Mouse (Mus musculus) MEL (cell line): Measurements from ENCODE around the gene Plekhj1. TPM values are rescaled to one million over a fixed set of nuclear protein-coding genes. Genes with fewer than 3 reads are reported as not detected.

Experiments
- DNase-seq: peaks from one replicate; pipeline ENCODE4 v3.0.0; 2011; ENCODE audit warnings: low read depth, low spot score
- H3K27ac ChIP-seq: 2 replicates; pipeline ENCODE4 v1.5.1; 2012; ENCODE audit warnings: low read depth, mild to moderate bottlenecking, control low read depth, low read length, moderate library complexity; ENCODE audit not compliant: control insufficient read depth
- H3K27me3 ChIP-seq, 2 experiments: fragments of 150-350 bp in 1 of 2; sonication (generic) in 1 of 2; 2 replicates each; pipeline ENCODE4 v1.6.1; 2012; ENCODE audit warnings: low read length in 2 of 2, mild to moderate bottlenecking in 2 of 2, improper control_type of control experiment in 1 of 2, moderate library complexity in 1 of 2; ENCODE audit not compliant: insufficient read depth in 2 of 2, control insufficient read depth in 1 of 2
- H3K36me3 ChIP-seq, 2 experiments: 2 replicates each; pipeline ENCODE4 v1.6.1; 2012 to 2014; ENCODE audit warnings: low read length in 2 of 2, improper control_type of control experiment in 1 of 2, inconsistent platforms in 1 of 2, mild to moderate bottlenecking in 1 of 2; ENCODE audit not compliant: insufficient read depth in 2 of 2, control insufficient read depth in 1 of 2
- H3K4me1 ChIP-seq, 2 experiments: fragments of 150-350 bp in 1 of 2; sonication (generic) in 1 of 2; 2 replicates each; pipeline ENCODE4 v1.6.1; 2012; ENCODE audit warnings: low read length in 2 of 2, improper control_type of control experiment in 1 of 2, mild to moderate bottlenecking in 1 of 2; ENCODE audit not compliant: insufficient read depth in 2 of 2, control insufficient read depth in 1 of 2
- H3K4me3 ChIP-seq, 2 experiments: fragments of 150-350 bp in 1 of 2; sonication (generic) in 1 of 2; 2 replicates each; pipeline ENCODE4 v1.5.1; 2012; ENCODE audit warnings: low read depth in 2 of 2, low read length in 2 of 2, mild to moderate bottlenecking in 2 of 2, moderate library complexity in 2 of 2, control low read depth in 1 of 2, improper control_type of control experiment in 1 of 2; ENCODE audit not compliant: control insufficient read depth in 1 of 2, insufficient read depth in 1 of 2
- H3K79me2 ChIP-seq: 2 replicates; pipeline ENCODE4 v1.6.1; 2012; ENCODE audit warnings: mild to moderate bottlenecking, low read length, moderate library complexity; ENCODE audit not compliant: control insufficient read depth, poor library complexity, insufficient read depth
- H3K9ac ChIP-seq: 2 replicates; pipeline ENCODE4 v1.6.1; 2012; ENCODE audit warnings: low read depth, mild to moderate bottlenecking, control low read depth, low read length, moderate library complexity; ENCODE audit not compliant: control insufficient read depth, poor library complexity, severe bottlenecking
- H3K9me3 ChIP-seq: fragments of 150-350 bp; sonication (generic); replicated peaks from 2 replicates; pipeline ENCODE4 v1.6.1; 2012; ENCODE audit warnings: mild to moderate bottlenecking, low read length, improper control_type of control experiment, moderate library complexity; ENCODE audit not compliant: insufficient read depth
- BHLHE40 ChIP-seq: IDR thresholded peaks from 2 replicates; pipeline ENCODE4 v1.6.1; 2012; ENCODE audit warnings: low read depth, mild to moderate bottlenecking, inconsistent platforms, low read length, improper control_type of control experiment, borderline replicate concordance
- CHD1 ChIP-seq: IDR thresholded peaks from 2 replicates; pipeline ENCODE4 v1.6.1; 2012; ENCODE audit warnings: low read depth, mild to moderate bottlenecking, inconsistent platforms, low read length, improper control_type of control experiment
- CHD2 ChIP-seq: IDR thresholded peaks from 2 replicates; pipeline ENCODE4 v1.6.1; 2011; ENCODE audit warnings: low read length, improper control_type of control experiment
- CTCF ChIP-seq, 3 experiments: IDR thresholded peaks in 2 of 3; conservative IDR thresholded peaks in 1 of 3; 2 replicates each; pipeline ENCODE4 v1.5.1; 2011 to 2012; ENCODE audit warnings: low read length in 3 of 3, low read depth in 2 of 3, mild to moderate bottlenecking in 2 of 3, improper control_type of control experiment in 1 of 3, inconsistent platforms in 1 of 3, mixed read lengths in 1 of 3, moderate library complexity in 1 of 3; ENCODE audit not compliant: control insufficient read depth in 1 of 3, insufficient read depth in 1 of 3, poor library complexity in 1 of 3, severe bottlenecking in 1 of 3
- ELF1 ChIP-seq: IDR thresholded peaks from 2 replicates; pipeline ENCODE4 v1.6.1; 2014; ENCODE audit warnings: low read depth, mild to moderate bottlenecking, inconsistent platforms, low read length, improper control_type of control experiment, moderate library complexity
- EP300 ChIP-seq, 2 experiments: IDR thresholded peaks; 2 replicates each; pipeline ENCODE4 v1.6.1; 2011; ENCODE audit warnings: improper control_type of control experiment in 2 of 2, low read length in 2 of 2, low read depth in 1 of 2, mild to moderate bottlenecking in 1 of 2
- ETS1 ChIP-seq: IDR thresholded peaks from 2 replicates; pipeline ENCODE4 v1.6.1; 2012; ENCODE audit warnings: low read depth, mild to moderate bottlenecking, inconsistent platforms, low read length, improper control_type of control experiment, moderate library complexity
- HCFC1 ChIP-seq: IDR thresholded peaks from 2 replicates; pipeline ENCODE4 v1.6.1; 2012; ENCODE audit warnings: low read depth, mild to moderate bottlenecking, inconsistent platforms, low read length, improper control_type of control experiment, moderate library complexity
- MEF2A ChIP-seq: IDR thresholded peaks from 2 replicates; pipeline ENCODE4 v1.6.1; 2014; ENCODE audit warnings: low read depth, mild to moderate bottlenecking, inconsistent platforms, low read length, improper control_type of control experiment; ENCODE audit not compliant: poor library complexity, insufficient replicate concordance, severe bottlenecking; ENCODE audit errors: extremely low read depth
- MXI1 ChIP-seq: IDR thresholded peaks from 2 replicates; pipeline ENCODE4 v1.6.1; 2011; ENCODE audit warnings: mild to moderate bottlenecking, low read depth, low read length, improper control_type of control experiment
- MYB ChIP-seq: IDR thresholded peaks from 2 replicates; pipeline ENCODE4 v1.6.1; 2011; ENCODE audit warnings: mild to moderate bottlenecking, low read depth, low read length, improper control_type of control experiment
- MYC ChIP-seq: IDR thresholded peaks from 2 replicates; pipeline ENCODE4 v1.6.1; 2011; ENCODE audit warnings: low read depth, mild to moderate bottlenecking, low read length, improper control_type of control experiment, moderate library complexity
- NELFE ChIP-seq: IDR thresholded peaks from 2 replicates; pipeline ENCODE4 v1.6.1; 2011; ENCODE audit warnings: low read depth, low read length, improper control_type of control experiment
- NRF1 ChIP-seq: IDR thresholded peaks from 2 replicates; pipeline ENCODE4 v1.6.1; 2014; ENCODE audit warnings: low read depth, mild to moderate bottlenecking, inconsistent platforms, low read length, improper control_type of control experiment, moderate library complexity; ENCODE audit not compliant: poor library complexity, insufficient read depth, severe bottlenecking
- POLR2A ChIP-seq, 2 experiments: IDR thresholded peaks; 2 replicates each; pipeline ENCODE4 v1.6.1; 2011 to 2012; ENCODE audit warnings: low read length in 2 of 2, mild to moderate bottlenecking in 2 of 2, control low read depth in 1 of 2, improper control_type of control experiment in 1 of 2, low read depth in 1 of 2, moderate library complexity in 1 of 2; ENCODE audit not compliant: control insufficient read depth in 1 of 2, insufficient read depth in 1 of 2, poor library complexity in 1 of 2
- POLR2AphosphoS2 ChIP-seq: IDR thresholded peaks from 2 replicates; pipeline ENCODE4 v1.6.1; 2011; ENCODE audit warnings: low read length, improper control_type of control experiment
- RAD21 ChIP-seq: IDR thresholded peaks from 2 replicates; pipeline ENCODE4 v1.6.1; 2011; ENCODE audit warnings: mild to moderate bottlenecking, low read depth, low read length, improper control_type of control experiment
- RCOR1 ChIP-seq: IDR thresholded peaks from 2 replicates; pipeline ENCODE4 v1.6.1; 2012; ENCODE audit warnings: low read depth, mild to moderate bottlenecking, inconsistent platforms, low read length, improper control_type of control experiment
- SIN3A ChIP-seq: IDR thresholded peaks from 2 replicates; pipeline ENCODE4 v1.6.1; 2012; ENCODE audit warnings: low read length, improper control_type of control experiment, inconsistent platforms
- TAL1 ChIP-seq: IDR thresholded peaks from 2 replicates; pipeline ENCODE4 v1.6.1; 2012; ENCODE audit warnings: mild to moderate bottlenecking, inconsistent platforms, low read length, moderate library complexity, mixed read lengths
- TCF12 ChIP-seq: IDR thresholded peaks from 2 replicates; pipeline ENCODE4 v1.6.1; 2014; ENCODE audit warnings: low read depth, mild to moderate bottlenecking, inconsistent platforms, low read length, improper control_type of control experiment, moderate library complexity
- UBTF ChIP-seq: IDR thresholded peaks from 2 replicates; pipeline ENCODE4 v1.6.1; 2012; ENCODE audit warnings: low read depth, mild to moderate bottlenecking, inconsistent platforms, low read length, improper control_type of control experiment, moderate library complexity, borderline replicate concordance; ENCODE audit not compliant: insufficient read depth
- USF1 ChIP-seq: IDR thresholded peaks from 2 replicates; pipeline ENCODE4 v1.6.1; 2014; ENCODE audit warnings: low read depth, mild to moderate bottlenecking, inconsistent platforms, low read length, improper control_type of control experiment, moderate library complexity
- USF2 ChIP-seq, 2 experiments: IDR thresholded peaks; 2 replicates each; pipeline ENCODE4 v1.6.1; 2011 to 2012; ENCODE audit warnings: improper control_type of control experiment in 2 of 2, low read length in 2 of 2, borderline replicate concordance in 1 of 2, inconsistent platforms in 1 of 2, low read depth in 1 of 2, mild to moderate bottlenecking in 1 of 2; ENCODE audit not compliant: insufficient read depth in 1 of 2
- ZC3H11A ChIP-seq: IDR thresholded peaks from 2 replicates; pipeline ENCODE4 v1.6.1; 2012; ENCODE audit warnings: low read depth, mild to moderate bottlenecking, inconsistent platforms, low read length, improper control_type of control experiment
- ZKSCAN1 ChIP-seq: IDR thresholded peaks from 2 replicates; pipeline ENCODE4 v1.6.1; 2012; ENCODE audit warnings: low read depth, mild to moderate bottlenecking, inconsistent platforms, low read length, improper control_type of control experiment, moderate library complexity
- polyA plus RNA-seq, 2 experiments: library from polyadenylated mRNA; stranded (reverse) in 1 of 2; unstranded in 1 of 2; fragments of >175 nt in 1 of 2; fragments of >200 nt in 1 of 2; gene quantifications; 2 replicates each; pipeline versions ENCODE4 v1.2.1 to v1.2.4; 2012; ENCODE audit warnings: low replicate concordance in 2 of 2, low read depth in 1 of 2; ENCODE audit not compliant: insufficient read length in 2 of 2, insufficient read depth in 1 of 2, missing spikeins in 1 of 2
- total RNA-seq: library from RNA; depleted of rRNA; stranded (reverse); fragments of 300-350 nt; gene quantifications from 2 replicates; pipeline ENCODE4 v1.2.3, GENCODE M21; 2012

Plekhj1 gene
- total and polyA plus RNA-seq, 3 experiments: 86.9 to 217 TPM; not detected in 1

GRCm38 (mm10) chr10:80827063-80827869 is 28.8 kb upstream of the Plekhj1 start:
- Histone ChIP-seq H3K4me1 (peaks cover 8 to 24% of the 10 kb centered on the region in 2 experiments), H3K36me3 (peaks cover 0 to 19% of the 10 kb centered on the region in 2 experiments; a peak in 2 of 4 replicates), H3K4me3 (peak overlapping the region; percentile 97 to 98), H3K79me2 (peaks cover 23% of the 10 kb centered on the region), H3K27me3 (no peaks in the 10 kb centered on the region), H3K9me3 (no peaks in the 10 kb centered on the region), H3K9ac (peak overlapping the region; percentile 95), H3K27ac (no peak overlapping the region)
- TF ChIP-seq ETS1: no peak
- TF ChIP-seq MEF2A: no peak
- no peak for TF ChIP-seq EP300 (IDR thresholded peaks at IDR 0.05; ENCODE audit: low read depth in 1 of 2, low read length in 2 of 2)
- TF ChIP-seq SIN3A: peak; percentile 14; the same call in 1 of the 2 replicates
- TF ChIP-seq MYC: no peak
- 0 out of 2 replicates have a peak, but pooled peaks have one; percentile 6 for TF ChIP-seq NELFE
- DNase-seq: no peak

GRCm38 (mm10) chr10:80826151-80827062 is 28.0 kb upstream of the Plekhj1 start, which contains the start of gene Oaz1:
Gene Oaz1 (plus strand): TSS chr10:80826656.
- H3K4me1 ChIP-seq: peaks cover 9 to 24% of the 10 kb centered on the region in 2 experiments
- H3K9me3 ChIP-seq: no peaks in the 10 kb centered on the region
- peak within 1 kb of the TSS; percentile 97 to 98 for H3K4me3 ChIP-seq
- peaks cover 0 to 19% of the 10 kb centered on the region in 2 experiments; a peak in 2 of 4 replicates for H3K36me3 ChIP-seq
- peak; percentile 100 for DNase-seq
- H3K27me3 ChIP-seq: no peaks in the 10 kb centered on the region
- H3K27ac ChIP-seq: peak within 1 kb of the TSS; percentile 75
- peak within 1 kb of the TSS; percentile 95 for H3K9ac ChIP-seq
- H3K79me2 ChIP-seq: peaks cover 23% of the 10 kb centered on the region
- no peak for TF ChIP-seq TAL1
- peak; percentile 57 for TF ChIP-seq SIN3A
- peak; percentile 74 to 75 for TF ChIP-seq POLR2A (IDR thresholded peaks at IDR 0.05; ENCODE audit: control insufficient read depth in 1 of 2, insufficient read depth in 1 of 2, low read depth in 1 of 2, low read length in 2 of 2, poor library complexity in 1 of 2)
- no peak for TF ChIP-seq ZKSCAN1
- no peak for TF ChIP-seq RCOR1
- no peak for TF ChIP-seq UBTF
- no peak for TF ChIP-seq BHLHE40
- TF ChIP-seq MXI1: peak; percentile 65
- peak; percentile 13; the same call in 1 of the 2 replicates for TF ChIP-seq ETS1
- peak; percentile 72 for TF ChIP-seq TCF12
- peak; percentile 89 for TF ChIP-seq POLR2AphosphoS2
- peak; percentile 75 for TF ChIP-seq NRF1
- TF ChIP-seq USF2 (IDR thresholded peaks at IDR 0.05; ENCODE audit: borderline replicate concordance in 1 of 2, insufficient read depth in 1 of 2, low read depth in 1 of 2, low read length in 2 of 2): no peak
- 0 out of 2 replicates have a peak, but pooled peaks have one; percentile 45 for TF ChIP-seq CHD2
- TF ChIP-seq HCFC1: peak; percentile 74
- TF ChIP-seq CTCF (IDR thresholded peaks at IDR 0.05 in 2 of 3, conservative IDR thresholded peaks at IDR 0.05 in 1 of 3; ENCODE audit: control insufficient read depth in 1 of 3, insufficient read depth in 1 of 3, low read depth in 2 of 3, low read length in 3 of 3, poor library complexity in 1 of 3, severe bottlenecking in 1 of 3): no peak
- TF ChIP-seq RAD21: no peak
- TF ChIP-seq ZC3H11A: no peak
- TF ChIP-seq MYB: no peak
- TF ChIP-seq USF1: no peak
- peak; percentile 84; the same call in 1 of the 2 replicates for TF ChIP-seq CHD1
- no peak for TF ChIP-seq ELF1
